Mouse (Mus musculus) MEL (cell line): ENCODE data around the gene Nop16.

Experiments
- BHLHE40 ChIP-seq: IDR thresholded peaks from 2 replicates; pipeline ENCODE4 v1.6.1; 2012; ENCODE audit warnings: low read depth, mild to moderate bottlenecking, inconsistent platforms, low read length, improper control_type of control experiment, borderline replicate concordance
- CTCF ChIP-seq, 3 experiments: IDR thresholded peaks in 2 of 3; conservative IDR thresholded peaks in 1 of 3; 2 replicates each; pipeline ENCODE4 v1.5.1; 2011 to 2012; ENCODE audit warnings: low read length in 3 of 3, low read depth in 2 of 3, mild to moderate bottlenecking in 2 of 3, improper control_type of control experiment in 1 of 3, inconsistent platforms in 1 of 3, mixed read lengths in 1 of 3, moderate library complexity in 1 of 3; ENCODE audit not compliant: control insufficient read depth in 1 of 3, insufficient read depth in 1 of 3, poor library complexity in 1 of 3, severe bottlenecking in 1 of 3
- EP300 ChIP-seq, 2 experiments: IDR thresholded peaks; 2 replicates each; pipeline ENCODE4 v1.6.1; 2011; ENCODE audit warnings: improper control_type of control experiment in 2 of 2, low read length in 2 of 2, low read depth in 1 of 2, mild to moderate bottlenecking in 1 of 2
- GABPA ChIP-seq: IDR thresholded peaks from 2 replicates; pipeline ENCODE4 v1.6.1; 2012; ENCODE audit warnings: low read depth, mild to moderate bottlenecking, inconsistent platforms, low read length, improper control_type of control experiment, moderate library complexity
- GATA1 ChIP-seq: IDR thresholded peaks from 2 replicates; pipeline ENCODE4 v1.6.1; 2011; ENCODE audit warnings: low read depth, low read length, improper control_type of control experiment
- JUND ChIP-seq: IDR thresholded peaks from 2 replicates; pipeline ENCODE4 v1.6.1; 2011; ENCODE audit warnings: low read depth, mild to moderate bottlenecking, improper control_type of control experiment, low read length
- POLR2A ChIP-seq, 2 experiments: IDR thresholded peaks; 2 replicates each; pipeline ENCODE4 v1.6.1; 2011 to 2012; ENCODE audit warnings: low read length in 2 of 2, mild to moderate bottlenecking in 2 of 2, control low read depth in 1 of 2, improper control_type of control experiment in 1 of 2, low read depth in 1 of 2, moderate library complexity in 1 of 2; ENCODE audit not compliant: control insufficient read depth in 1 of 2, insufficient read depth in 1 of 2, poor library complexity in 1 of 2
- POLR2AphosphoS2 ChIP-seq: IDR thresholded peaks from 2 replicates; pipeline ENCODE4 v1.6.1; 2011; ENCODE audit warnings: low read length, improper control_type of control experiment
- POLR2AphosphoS5 ChIP-seq: IDR thresholded peaks from 2 replicates; pipeline ENCODE4 v1.6.1; 2012; ENCODE audit warnings: low read depth, borderline replicate concordance, mild to moderate bottlenecking, inconsistent platforms, low read length, moderate library complexity, mixed read lengths
- RAD21 ChIP-seq: IDR thresholded peaks from 2 replicates; pipeline ENCODE4 v1.6.1; 2011; ENCODE audit warnings: mild to moderate bottlenecking, low read depth, low read length, improper control_type of control experiment
- USF1 ChIP-seq: IDR thresholded peaks from 2 replicates; pipeline ENCODE4 v1.6.1; 2014; ENCODE audit warnings: low read depth, mild to moderate bottlenecking, inconsistent platforms, low read length, improper control_type of control experiment, moderate library complexity

DNA sequence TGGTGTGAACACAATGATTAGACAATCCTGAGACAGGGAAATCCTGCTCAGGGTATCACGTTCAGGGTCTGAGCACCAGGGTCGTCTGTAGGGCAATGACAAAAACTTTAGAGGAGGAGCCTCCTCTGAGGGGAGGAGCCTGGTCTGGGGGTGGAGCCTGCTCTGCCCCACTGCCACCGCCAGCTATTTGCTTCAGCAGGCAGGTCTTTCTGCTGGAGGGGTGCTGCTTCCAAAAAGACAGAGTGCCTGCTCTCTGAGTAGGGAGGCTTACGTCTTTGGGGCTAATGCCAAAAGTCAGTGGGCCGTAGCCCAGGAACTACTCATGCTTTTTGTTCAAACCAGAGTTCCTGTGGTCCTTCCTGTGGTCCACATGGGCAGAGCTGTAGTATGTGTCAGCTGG lies 21.5 kb downstream of the Nop16 start:
- TF ChIP-seq USF1, result no peak
- no peak for TF ChIP-seq RAD21
- no peak for TF ChIP-seq POLR2A (IDR thresholded peaks at IDR 0.05; ENCODE audit: control insufficient read depth in 1 of 2, insufficient read depth in 1 of 2, low read depth in 1 of 2, low read length in 2 of 2, poor library complexity in 1 of 2)
- TF ChIP-seq CTCF (IDR thresholded peaks at IDR 0.05 in 2 of 3, conservative IDR thresholded peaks at IDR 0.05 in 1 of 3; ENCODE audit: control insufficient read depth in 1 of 3, insufficient read depth in 1 of 3, low read depth in 2 of 3, low read length in 3 of 3, poor library complexity in 1 of 3, severe bottlenecking in 1 of 3), result no peak
- no peak for TF ChIP-seq GABPA
- TF ChIP-seq JUND, result no peak
- TF ChIP-seq GATA1, result no peak
- no peak for TF ChIP-seq POLR2AphosphoS2
- no peak for TF ChIP-seq BHLHE40
- no peak for TF ChIP-seq EP300 (IDR thresholded peaks at IDR 0.05; ENCODE audit: low read depth in 1 of 2, low read length in 2 of 2)
- no peak for TF ChIP-seq POLR2AphosphoS5
